Mouse (Mus musculus) lung, embryonic 14.5 days (tissue): ENCODE measurements at regions not wholly inside any gene's neighbourhood (a gene's known extent, or its start where the extent isn't known, plus 50 kb on each side); places are given as distances from the start of the nearest gene placed in this dataset.

ENCODE experiments used
- ATAC-seq: fragments of 200-750 bp; cut with Nextera tagmentation; 2 replicates; pipeline ENCODE4 v1.8.0; 2017; ENCODE audit warnings: mild to moderate bottlenecking, moderate TSS enrichment, moderate library complexity; ENCODE audit not compliant: insufficient read depth
- DNase-seq: peaks from one replicate; pipeline ENCODE4 v3.0.0-alpha.2; 2015
- H3K27ac ChIP-seq: fragments of 300-500 bp; sonication (generic); 2 replicates; pipeline ENCODE4 v1.5.1; 2014; ENCODE audit warnings: low read depth, mild to moderate bottlenecking, moderate library complexity
- H3K27me3 ChIP-seq: fragments of 300-500 bp; sonication (generic); 2 replicates; pipeline ENCODE4 v1.6.1; 2014; ENCODE audit warnings: low read length, control low read depth; ENCODE audit not compliant: insufficient read depth
- H3K36me3 ChIP-seq: fragments of 300-500 bp; sonication (generic); 2 replicates; pipeline ENCODE4 v1.6.1; 2014; ENCODE audit warnings: control low read depth; ENCODE audit not compliant: insufficient read depth
- H3K4me1 ChIP-seq: fragments of 300-500 bp; sonication (generic); 2 replicates; pipeline ENCODE4 v1.6.1; 2014; ENCODE audit warnings: antibody characterized with exemption, control low read depth; ENCODE audit not compliant: insufficient read depth
- H3K4me2 ChIP-seq: fragments of 300-500 bp; sonication (generic); 2 replicates; pipeline ENCODE4 v1.6.1; 2014; ENCODE audit warnings: mild to moderate bottlenecking
- H3K4me3 ChIP-seq: fragments of 300-500 bp; sonication (generic); 2 replicates; pipeline ENCODE4 v1.5.1; 2014; ENCODE audit warnings: low read depth, low read length
- H3K9ac ChIP-seq: fragments of 300-500 bp; sonication (generic); 2 replicates; pipeline ENCODE4 v1.6.1; 2014
- H3K9me3 ChIP-seq: fragments of 300-500 bp; sonication (generic); 2 replicates; pipeline ENCODE4 v1.6.1; 2016; ENCODE audit warnings: low read depth, low read length, control low read depth
- CTCF ChIP-seq: IDR thresholded peaks from 2 replicates; pipeline ENCODE4 v1.5.1; 2016; ENCODE audit warnings: antibody characterized with exemption, low read depth
- WGBS: fragments of 180-500 bp; shearing (Covaris S2); extraction: QIAGEN DNeasy Blood & Tissue Kit; methylation state at CpG from one replicate; pipeline ENCODE4 v1.1.7; 2014; 5-methylcytosine and 5-hydroxymethylcytosine counted together

DNA sequence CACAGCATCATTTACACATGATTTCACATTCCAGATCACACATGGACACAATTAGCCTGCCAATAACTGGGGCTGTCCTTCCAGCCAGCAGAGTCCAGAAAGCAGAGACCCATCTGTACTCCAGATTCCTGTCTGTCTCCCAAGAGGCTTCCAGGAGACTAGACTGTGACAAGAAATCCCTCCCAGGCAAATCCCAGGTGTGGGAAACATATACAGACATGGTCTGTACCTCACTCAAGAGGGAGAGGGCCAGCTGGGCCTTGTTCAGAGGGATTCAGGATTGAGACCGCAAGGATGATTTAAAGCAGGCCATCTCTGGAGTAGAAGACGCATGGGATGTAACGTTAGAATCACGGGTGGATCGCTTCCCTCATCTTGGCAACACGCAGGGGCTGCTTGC lies 182.7 kb upstream of the Prr30 start:
- TF ChIP-seq CTCF: no peak
- H3K4me3 ChIP-seq: no peak overlapping the region
- H3K27me3 ChIP-seq: no peaks in the 10 kb centered on the region
- no peak overlapping the region for H3K27ac ChIP-seq
- WGBS: 77% methylated on average over 6 of the region's 6 CpGs
- DNase-seq (no peak), ATAC-seq (no peak)
- no peaks in the 10 kb centered on the region for H3K4me1 ChIP-seq
- no peaks in the 10 kb centered on the region for H3K36me3 ChIP-seq
- no peaks in the 10 kb centered on the region for H3K9me3 ChIP-seq
- H3K4me2 ChIP-seq: no peak overlapping the region
- H3K9ac ChIP-seq: no peak overlapping the region

DNA sequence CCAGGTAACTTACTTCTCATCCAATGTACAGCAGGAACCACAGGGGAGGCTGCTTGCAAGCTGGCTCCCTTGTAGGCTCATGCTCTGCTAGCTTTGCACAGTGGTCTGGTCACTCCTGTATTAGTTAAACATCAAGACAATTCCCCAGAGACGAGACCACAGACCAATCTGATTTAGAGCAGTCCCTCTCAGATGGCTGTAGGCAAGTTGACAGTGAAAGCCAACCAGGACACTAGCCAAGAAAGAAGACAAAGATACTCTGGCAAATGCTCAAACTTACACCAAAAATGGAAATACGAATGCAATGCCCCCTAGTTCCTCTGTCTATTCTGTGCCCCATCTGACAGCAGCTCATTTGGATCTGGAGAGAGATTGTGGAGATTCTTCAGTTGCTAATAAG lies 181.8 kb upstream of the Prr30 start:
- DNase-seq (peak; percentile 63), ATAC-seq (0 out of 2 replicates have a peak, but pooled peaks have one; percentile 19)
- no peak overlapping the region for H3K4me2 ChIP-seq
- 39% methylated on average over 2 of the region's 2 CpGs for WGBS
- H3K4me3 ChIP-seq: no peak overlapping the region
- H3K27me3 ChIP-seq: no peaks in the 10 kb centered on the region
- TF ChIP-seq CTCF: no peak
- no peaks in the 10 kb centered on the region for H3K9me3 ChIP-seq
- H3K36me3 ChIP-seq: no peaks in the 10 kb centered on the region
- H3K4me1 ChIP-seq: no peaks in the 10 kb centered on the region
- no peak overlapping the region for H3K27ac ChIP-seq
- H3K9ac ChIP-seq: no peak overlapping the region

DNA sequence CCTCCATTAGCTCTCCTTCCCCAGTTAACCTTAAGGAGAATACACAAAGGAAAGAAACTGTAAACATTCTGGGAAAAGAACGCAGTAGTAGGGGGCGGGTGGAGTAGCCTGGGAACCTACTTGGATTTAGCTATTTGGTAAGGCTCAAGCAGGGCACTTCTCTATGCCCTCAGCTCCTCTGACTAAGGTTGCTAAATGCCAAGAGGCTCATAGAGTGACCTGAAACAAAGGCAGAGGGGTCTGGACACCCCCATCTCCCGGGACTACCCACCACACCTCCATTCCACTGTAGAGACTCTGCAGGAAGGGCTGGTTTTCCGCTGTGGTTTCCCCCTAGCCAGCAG lies 179.5 kb upstream of the Prr30 start:
- Histone ChIP-seq H3K27me3 (no peaks in the 10 kb centered on the region), H3K4me1 (no peaks in the 10 kb centered on the region), H3K4me2 (peak overlapping the region; percentile 64; the same call in 1 of the 2 replicates), H3K9me3 (no peaks in the 10 kb centered on the region), H3K4me3 (no peak overlapping the region), H3K36me3 (no peaks in the 10 kb centered on the region), H3K9ac (no peak overlapping the region), H3K27ac (no peak overlapping the region)
- no peak for DNase-seq
- peak; percentile 43; the same call in 1 of the 2 replicates for ATAC-seq
- no peak for TF ChIP-seq CTCF
- 44% methylated on average over 4 of the region's 4 CpGs for WGBS

DNA sequence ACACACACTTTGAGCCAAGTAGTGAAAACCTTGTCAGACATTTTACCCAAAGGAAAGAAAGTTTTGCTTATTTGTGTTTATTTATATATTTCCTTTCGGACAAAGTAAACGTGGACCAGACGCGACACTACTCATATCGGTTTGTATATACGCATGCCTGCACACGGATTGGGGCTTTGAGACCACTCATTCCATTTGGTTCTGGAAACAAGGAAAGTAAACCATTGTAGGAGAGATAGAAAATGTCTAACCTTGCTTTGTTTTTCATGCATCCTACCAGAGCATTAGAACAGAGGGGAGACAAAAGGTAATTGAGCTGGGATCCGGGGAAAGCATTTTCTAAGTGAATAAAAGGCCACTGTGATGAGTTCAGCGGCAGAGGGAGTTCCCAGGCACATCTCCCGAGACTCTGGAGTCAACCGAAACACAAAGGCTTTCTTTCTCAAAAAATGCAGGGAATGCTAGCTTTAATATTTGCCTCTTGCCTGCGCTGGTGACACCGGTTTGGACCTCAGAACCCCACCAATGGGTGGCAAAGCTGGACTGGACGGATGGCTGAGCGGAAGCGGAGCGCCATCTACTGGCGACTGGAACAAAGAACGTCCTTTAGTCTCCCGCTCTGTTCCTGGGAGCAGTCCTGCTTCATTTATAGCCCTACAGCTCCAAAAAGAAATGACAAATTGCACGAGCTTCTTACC lies 179.0 kb upstream of the Prr30 start:
- H3K27ac ChIP-seq: no peak overlapping the region
- WGBS: 17% methylated on average over 21 of the region's 21 CpGs

DNA sequence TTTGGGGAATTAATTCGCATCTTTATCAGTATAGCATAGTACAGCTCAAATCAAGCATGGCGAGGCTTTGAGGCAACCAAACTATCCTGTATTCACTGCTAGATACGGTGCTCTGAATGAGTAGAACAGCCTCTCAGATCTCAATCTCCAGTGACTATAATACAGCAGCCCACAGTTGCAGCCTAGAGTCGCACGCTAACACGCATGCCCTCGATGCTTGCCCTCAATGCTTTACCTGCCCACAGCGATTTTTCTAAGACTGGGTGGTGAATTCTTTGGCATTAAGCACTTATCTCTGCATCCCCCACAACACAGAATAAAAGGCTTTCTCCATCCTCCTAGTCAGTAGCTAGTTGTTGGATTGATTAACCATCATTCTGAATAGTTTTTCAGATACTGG lies 178.4 kb upstream of the Prr30 start:
- no peak overlapping the region for H3K4me3 ChIP-seq
- H3K27me3 ChIP-seq: no peaks in the 10 kb centered on the region
- ATAC-seq (no peak), DNase-seq (no peak)
- no peak overlapping the region for H3K9ac ChIP-seq
- no peaks in the 10 kb centered on the region for H3K4me1 ChIP-seq
- WGBS: 80% methylated on average over 8 of the region's 8 CpGs
- H3K27ac ChIP-seq: no peak overlapping the region
- TF ChIP-seq CTCF: no peak
- no peaks in the 10 kb centered on the region for H3K9me3 ChIP-seq
- peak overlapping the region; percentile 64 for H3K4me2 ChIP-seq
- H3K36me3 ChIP-seq: no peaks in the 10 kb centered on the region

More for the DNA sequence above, 179.0 kb upstream of the Prr30 start:
- H3K4me1 ChIP-seq: no peaks in the 10 kb centered on the region
- H3K9me3 ChIP-seq: no peaks in the 10 kb centered on the region
- TF ChIP-seq CTCF: peak; percentile 93
- DNase-seq (peak; percentile 93), ATAC-seq (peak; percentile 92)
- H3K4me2 ChIP-seq: peak overlapping the region; percentile 64
- H3K4me3 ChIP-seq: peak overlapping the region; percentile 25
- no peaks in the 10 kb centered on the region for H3K36me3 ChIP-seq
- no peaks in the 10 kb centered on the region for H3K27me3 ChIP-seq
- peak overlapping the region; percentile 2; the same call in 1 of the 2 replicates for H3K9ac ChIP-seq

DNA sequence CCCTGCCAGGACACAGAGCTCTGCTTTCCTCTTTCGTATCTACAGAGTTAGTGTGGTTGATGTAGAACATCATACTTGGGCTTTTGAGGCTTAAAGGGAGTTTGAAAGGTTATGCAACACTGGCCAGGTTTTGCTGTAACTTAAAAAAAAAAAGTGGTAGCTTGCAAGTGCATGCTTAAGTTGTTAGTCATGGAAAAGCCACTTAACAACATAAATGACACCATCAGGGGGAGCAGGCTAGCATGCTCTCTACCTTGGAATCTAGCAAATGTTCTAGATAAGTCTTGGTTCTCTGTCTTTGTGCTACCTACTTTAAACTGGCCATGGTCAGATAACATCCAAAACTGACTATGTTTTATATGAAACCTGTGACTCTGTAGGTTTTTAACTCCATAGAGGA lies 176.6 kb upstream of the Prr30 start:
- ATAC-seq: no peak
- Histone ChIP-seq H3K9me3 (no peaks in the 10 kb centered on the region), H3K27me3 (no peaks in the 10 kb centered on the region), H3K9ac (no peak overlapping the region), H3K27ac (no peak overlapping the region), H3K4me3 (no peak overlapping the region), H3K4me1 (no peaks in the 10 kb centered on the region), H3K36me3 (no peaks in the 10 kb centered on the region), H3K4me2 (no peak overlapping the region)
- DNase-seq: no peak
- TF ChIP-seq CTCF: no peak
- WGBS: 86% methylated on average over 1 of the region's 1 CpGs

DNA sequence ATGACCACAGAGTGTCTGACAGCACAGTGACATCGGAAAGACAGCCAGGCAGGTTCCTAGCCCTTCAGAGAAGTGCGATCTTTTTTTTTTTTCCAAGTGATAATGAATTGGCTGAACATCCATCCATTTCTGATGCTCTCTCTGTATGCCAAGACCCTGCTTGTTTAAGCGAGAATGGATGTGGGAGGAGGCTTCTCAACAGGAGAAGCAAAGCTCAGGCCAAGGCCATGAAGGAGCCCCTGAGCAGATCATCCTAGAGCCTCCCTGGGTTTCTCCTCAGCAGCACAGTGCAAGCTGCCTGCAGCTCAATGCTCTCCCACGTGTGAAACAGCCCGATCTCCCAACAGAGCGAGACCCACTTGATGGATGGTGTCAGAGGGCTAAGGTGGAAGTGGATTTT lies 175.7 kb upstream of the Prr30 start:
- no peak for DNase-seq

More for the DNA sequence above, 175.7 kb upstream of the Prr30 start:
- no peaks in the 10 kb centered on the region for H3K4me1 ChIP-seq
- no peak for TF ChIP-seq CTCF
- H3K27ac ChIP-seq: no peak overlapping the region
- no peak for ATAC-seq
- no peaks in the 10 kb centered on the region for H3K36me3 ChIP-seq
- no peak overlapping the region for H3K4me3 ChIP-seq
- H3K4me2 ChIP-seq: no peak overlapping the region
- no peak overlapping the region for H3K9ac ChIP-seq
- no peaks in the 10 kb centered on the region for H3K27me3 ChIP-seq
- WGBS: 24% methylated on average over 6 of the region's 6 CpGs
- no peaks in the 10 kb centered on the region for H3K9me3 ChIP-seq
